Mouse (Mus musculus): ENCODE measurements at regions not wholly inside any gene's neighbourhood (a gene's known extent, or its start where the extent isn't known, plus 50 kb on each side); places are given as distances from the start of the nearest gene placed in this dataset.
"Not testable (repeated sequence)": the region's sequence is repeated elsewhere in the genome, so short reads cannot be mapped to it uniquely, and the experiment has no call there.

DNA sequence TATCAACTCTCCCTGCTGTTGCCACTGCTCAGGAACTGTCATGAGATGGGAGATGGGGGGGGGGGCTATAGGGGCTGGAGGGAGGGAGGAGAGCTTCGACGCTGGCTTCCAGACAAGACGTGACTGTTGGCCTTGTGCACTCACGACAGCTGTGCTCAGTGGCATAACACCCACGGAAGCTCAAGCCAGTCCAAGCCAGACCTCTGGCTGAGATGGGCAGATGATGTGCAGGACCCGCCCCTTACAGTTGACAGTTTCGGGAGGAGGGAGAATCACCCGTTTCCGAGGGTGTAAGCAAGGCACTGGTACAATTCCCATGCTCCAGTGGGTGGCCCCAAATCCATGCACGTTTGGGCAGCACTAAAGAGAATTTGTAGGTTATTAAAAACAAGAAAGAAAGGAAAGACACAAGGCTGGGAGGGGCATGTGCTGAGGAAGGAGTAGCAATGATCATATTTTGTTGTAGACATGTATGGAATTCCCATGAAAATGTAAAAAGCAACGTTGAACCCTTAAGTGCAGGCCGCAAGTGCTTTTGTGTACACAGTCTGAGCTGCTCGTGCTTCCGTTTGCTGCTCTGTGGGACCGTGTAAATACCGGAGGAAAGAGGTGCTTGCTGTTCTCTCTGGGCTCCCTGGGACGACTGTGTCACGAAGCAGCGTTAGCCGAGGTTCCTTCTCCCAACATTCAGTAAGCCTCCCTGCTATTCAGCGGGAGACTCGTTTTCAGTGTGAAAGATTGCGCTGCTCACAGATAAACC lies 188.2 kb upstream of the Serp2 start:
- no peak for DNase-seq

GRCm38 (mm10) chr14:76742297-76742696 lies 185.6 kb upstream of the Serp2 start:
- no peak for DNase-seq

DNA sequence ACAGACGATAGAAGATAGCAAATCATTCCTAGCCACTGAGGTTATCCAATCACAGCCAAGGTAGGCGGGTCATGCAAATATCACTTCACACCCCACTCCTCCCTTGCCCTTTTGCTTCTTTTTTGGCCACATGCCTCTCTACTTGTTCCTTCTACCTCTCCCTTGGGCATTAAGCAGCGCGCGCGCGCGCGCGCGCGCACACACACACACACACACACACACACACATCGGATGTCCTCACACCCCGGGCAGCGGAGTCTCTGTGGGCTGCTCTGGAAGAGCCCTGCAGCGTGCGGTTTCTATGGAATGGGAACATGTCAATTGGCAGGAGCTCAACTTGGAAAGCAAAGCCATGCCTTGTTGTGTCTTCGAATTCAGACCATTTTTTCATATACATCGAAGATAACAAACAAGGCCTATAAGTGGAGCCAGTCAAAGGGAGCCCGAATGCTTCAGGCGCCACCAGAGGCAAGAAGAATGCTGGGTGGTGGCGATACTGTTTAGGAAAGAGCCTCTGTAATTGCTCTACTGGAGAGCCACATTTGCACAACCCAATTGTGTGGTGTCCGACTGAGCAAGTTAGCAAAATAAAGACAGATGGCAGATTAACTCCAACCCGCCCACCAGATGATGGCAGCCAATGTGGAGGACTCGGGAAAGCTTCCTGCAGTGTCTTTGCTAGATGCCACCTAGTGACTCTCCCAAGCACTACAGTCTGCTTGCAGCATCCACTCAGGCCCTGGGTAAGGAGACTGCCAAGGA lies 183.3 kb upstream of the Serp2 start:
- peak; percentile 33 to 43 for DNase-seq

GRCm38 (mm10) chr14:76735997-76736396 lies 179.3 kb upstream of the Serp2 start:
- no peak for DNase-seq

- no peak for DNase-seq
Observed at GRCm38 (mm10) chr14:76735107-76735506, 178.4 kb upstream of the Serp2 start.

- DNase-seq = no peak
Observed at GRCm38 (mm10) chr14:76733258-76733823, 176.7 kb upstream of the Serp2 start.

DNA sequence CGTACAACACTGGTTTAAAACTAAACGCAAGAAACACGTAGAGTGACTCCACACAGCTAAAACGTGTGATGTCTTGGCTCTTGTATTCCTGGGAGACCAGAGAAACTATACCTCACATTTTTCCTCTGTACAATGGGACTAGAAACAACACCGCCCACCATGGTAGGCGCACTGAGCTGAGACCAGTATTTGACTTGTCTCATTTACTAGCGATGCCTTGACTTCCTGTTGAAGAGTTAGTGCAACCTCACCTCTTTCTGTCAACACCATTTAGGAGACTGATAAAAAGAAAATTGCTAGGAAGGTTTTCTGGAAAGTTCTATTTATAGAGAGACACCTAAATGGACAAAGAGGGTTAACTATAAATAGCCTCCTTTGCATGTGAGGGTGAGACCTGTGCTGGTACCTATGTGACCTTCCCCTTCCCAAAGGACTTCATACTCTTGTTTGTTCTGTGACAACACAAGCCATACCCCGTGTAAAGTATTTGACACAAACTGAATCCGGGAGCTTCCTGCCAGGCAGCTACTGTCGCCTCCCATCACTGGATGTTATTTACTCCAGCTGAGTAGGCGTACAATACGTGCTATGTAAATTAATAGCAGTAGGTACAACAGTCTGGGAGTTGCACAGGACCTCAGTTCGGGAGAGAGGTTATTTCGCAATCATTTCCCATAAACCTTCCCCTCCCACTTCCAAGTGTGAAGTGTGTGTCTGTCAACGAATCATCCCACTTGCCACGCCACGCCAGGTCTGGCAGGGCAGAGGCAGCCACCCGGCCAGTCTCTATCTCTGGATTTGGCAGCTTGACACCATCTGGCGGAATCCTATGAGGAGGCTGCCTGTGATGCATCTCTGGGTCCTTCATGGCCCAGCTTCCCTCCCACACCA lies 174.7 kb upstream of the Serp2 start:
- DNase-seq = no peak

DNA sequence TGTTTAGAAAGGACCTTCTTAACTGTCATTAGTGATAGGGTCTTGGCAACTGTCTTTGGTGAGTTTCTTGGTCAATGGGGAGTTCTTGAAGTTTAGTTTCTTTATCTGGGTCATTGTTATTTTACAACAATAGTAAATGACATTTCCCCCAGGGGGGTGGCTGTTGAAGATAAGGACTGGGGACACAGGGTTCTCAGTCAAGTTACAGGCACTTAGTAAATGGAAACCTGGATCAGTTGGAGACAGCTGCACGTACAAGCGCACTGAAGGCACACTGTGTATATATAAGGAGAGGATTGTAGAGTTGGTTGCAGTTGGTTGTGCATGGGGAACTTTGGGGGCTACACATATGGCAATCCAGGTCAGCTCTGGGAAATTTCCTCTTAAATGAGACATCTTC lies 169.2 kb upstream of the Serp2 start:
- DNase-seq = no peak

GRCm38 (mm10) chr14:76725231-76725630 lies 168.5 kb upstream of the Serp2 start:
- not testable (repeated sequence) for DNase-seq

GRCm38 (mm10) chr14:76724826-76725225 lies 168.1 kb upstream of the Serp2 start:
- no peak for DNase-seq

DNA sequence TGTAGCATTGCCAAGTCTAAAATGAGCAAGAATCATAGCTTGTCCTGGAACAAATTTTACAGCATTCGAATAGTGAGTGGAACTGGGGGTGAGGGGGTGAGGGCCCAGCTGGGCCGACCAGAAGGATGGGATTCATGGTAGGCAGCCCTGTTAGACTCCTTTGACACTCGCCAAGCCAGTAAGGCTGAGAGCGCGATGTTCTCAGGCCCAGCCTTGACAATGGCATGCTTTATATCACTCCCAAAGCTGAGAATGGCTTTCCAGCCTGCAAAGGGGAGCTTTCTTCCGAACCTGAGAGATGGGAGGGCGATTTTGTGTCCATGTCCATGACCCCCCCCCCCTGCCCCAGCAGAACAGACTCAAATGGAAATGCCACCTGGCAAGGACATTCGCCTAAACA lies 167.7 kb upstream of the Serp2 start:
- DNase-seq = no peak

- DNase-seq = no peak
Observed at GRCm38 (mm10) chr14:76723551-76723950, 166.9 kb upstream of the Serp2 start.

GRCm38 (mm10) chr14:76722297-76722696 lies 165.6 kb upstream of the Serp2 start:
- no peak for DNase-seq

GRCm38 (mm10) chr14:76721751-76722150 lies 165.1 kb upstream of the Serp2 start:
- no peak for DNase-seq

GRCm38 (mm10) chr14:76717081-76717480 lies 160.4 kb upstream of the Serp2 start:
- DNase-seq = no peak

DNA sequence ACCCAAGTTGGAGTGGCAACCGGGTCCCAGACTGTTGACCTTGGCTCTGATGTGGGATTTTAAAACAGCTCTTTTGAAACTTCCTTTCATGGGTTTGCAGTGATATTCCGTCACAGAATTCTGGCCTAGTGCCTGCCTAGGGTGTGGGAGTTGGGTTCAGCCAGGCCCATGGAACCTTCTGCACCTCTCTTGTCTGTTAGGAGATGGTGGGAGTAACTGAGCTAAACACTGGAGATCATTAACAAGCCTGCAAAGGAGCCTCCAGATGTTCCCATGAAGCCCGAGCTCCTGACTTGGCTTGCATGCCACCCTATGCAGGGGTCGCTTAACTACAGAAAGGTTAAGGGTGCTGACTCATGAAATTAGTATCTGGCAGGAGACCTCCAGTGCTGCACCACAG lies 158.0 kb upstream of the Serp2 start:
- no peak for DNase-seq

- no peak for DNase-seq
Observed at GRCm38 (mm10) chr14:76713946-76714345, 157.3 kb upstream of the Serp2 start.

- no peak for DNase-seq
Observed at GRCm38 (mm10) chr14:76708728-76709127, 152.0 kb upstream of the Serp2 start.

- DNase-seq = no peak
Observed at GRCm38 (mm10) chr14:76703373-76703764, 146.7 kb upstream of the Serp2 start.

- no peak for DNase-seq
Observed at GRCm38 (mm10) chr14:76702709-76703372, 146.2 kb upstream of the Serp2 start.

- DNase-seq = no peak
Observed at GRCm38 (mm10) chr14:76701911-76702708, 145.4 kb upstream of the Serp2 start.
